Mouse (Mus musculus): ENCODE data around the gene Hdac7. TPM values are rescaled to one million over a fixed set of nuclear protein-coding genes. Genes with fewer than 3 reads are reported as not detected.

The Hdac7 gene
- polyA plus RNA-seq, 1 experiment = 37.8 TPM

GRCm38 (mm10) chr15:97767280-97768186 is 76.8 kb downstream of the Hdac7 start, which contains the start of gene Rapgef3:
TSS of gene Rapgef3 (minus strand) at chr15:97767972.
- H3K27ac ChIP-seq (ENCODE audit: control insufficient read depth, insufficient read depth, low read depth, low read length, poor library complexity) = peak within 1 kb of the TSS; percentile 35
- WGBS = 1% methylated on average over 42 of the region's 44 CpGs
- peak within 1 kb of the TSS; percentile 57 for H3K4me3 ChIP-seq (replicated peaks; ENCODE audit: control insufficient read depth, low read depth, low read length)
- H3K4me1 ChIP-seq (ENCODE audit: control insufficient read depth, insufficient read depth, low read length) = peaks cover 2% of the 10 kb centered on the region
- peak; percentile 54; the same call in 1 of the 2 replicates for TF ChIP-seq CTCF (IDR thresholded peaks at IDR 0.05; ENCODE audit: control insufficient read depth, insufficient read depth, low read length)
- TF ChIP-seq POLR2A (IDR thresholded peaks at IDR 0.05; ENCODE audit: borderline replicate concordance, control insufficient read depth, low read depth, low read length) = 0 out of 2 replicates have a peak, but pooled peaks have one; percentile 50

GRCm38 (mm10) chr15:97766594-97767279 is 77.6 kb downstream of the Hdac7 start:
- Histone ChIP-seq H3K27ac (ENCODE audit: control insufficient read depth, insufficient read depth, low read depth, low read length, poor library complexity) (no peak overlapping the region; the same call in 1 of the 2 replicates), H3K4me1 (ENCODE audit: control insufficient read depth, insufficient read depth, low read length) (peaks cover 2% of the 10 kb centered on the region), H3K4me3 (replicated peaks; ENCODE audit: control insufficient read depth, low read depth, low read length) (peak overlapping the region; percentile 17)
- no peak for TF ChIP-seq CTCF (IDR thresholded peaks at IDR 0.05; ENCODE audit: control insufficient read depth, insufficient read depth, low read length)
- no peak for TF ChIP-seq POLR2A (IDR thresholded peaks at IDR 0.05; ENCODE audit: borderline replicate concordance, control insufficient read depth, low read depth, low read length)
- 20% methylated on average over 23 of the region's 23 CpGs for WGBS

GRCm38 (mm10) chr15:97766194-97766593 is 78.1 kb downstream of the Hdac7 start:
- peaks cover 2% of the 10 kb centered on the region for H3K4me1 ChIP-seq (ENCODE audit: control insufficient read depth, insufficient read depth, low read length)
- H3K27ac ChIP-seq (ENCODE audit: control insufficient read depth, insufficient read depth, low read depth, low read length, poor library complexity) = no peak overlapping the region
- no peak overlapping the region for H3K4me3 ChIP-seq (replicated peaks; ENCODE audit: control insufficient read depth, low read depth, low read length)
- TF ChIP-seq CTCF (IDR thresholded peaks at IDR 0.05; ENCODE audit: control insufficient read depth, insufficient read depth, low read length) (no peak), POLR2A (IDR thresholded peaks at IDR 0.05; ENCODE audit: borderline replicate concordance, control insufficient read depth, low read depth, low read length) (no peak)
- WGBS = 43% methylated on average over 8 of the region's 8 CpGs

- no peak overlapping the region for H3K4me3 ChIP-seq (replicated peaks; ENCODE audit: control insufficient read depth, low read depth, low read length)
- TF ChIP-seq POLR2A (IDR thresholded peaks at IDR 0.05; ENCODE audit: borderline replicate concordance, control insufficient read depth, low read depth, low read length) = no peak
- no peak for TF ChIP-seq CTCF (IDR thresholded peaks at IDR 0.05; ENCODE audit: control insufficient read depth, insufficient read depth, low read length)
- H3K27ac ChIP-seq (ENCODE audit: control insufficient read depth, insufficient read depth, low read depth, low read length, poor library complexity) = no peak overlapping the region
- H3K4me1 ChIP-seq (ENCODE audit: control insufficient read depth, insufficient read depth, low read length) = peaks cover 2% of the 10 kb centered on the region
- WGBS = 62% methylated on average over 13 of the region's 13 CpGs
These were observed 79.1 kb downstream of the Hdac7 start for GRCm38 (mm10) chr15:97765090-97765794.

- H3K27ac ChIP-seq (ENCODE audit: control insufficient read depth, insufficient read depth, low read depth, low read length, poor library complexity) = no peak overlapping the region
- 75% methylated on average over 2 of the region's 2 CpGs for WGBS
- no peak overlapping the region for H3K4me3 ChIP-seq (replicated peaks; ENCODE audit: control insufficient read depth, low read depth, low read length)
- H3K4me1 ChIP-seq (ENCODE audit: control insufficient read depth, insufficient read depth, low read length) = peaks cover 2% of the 10 kb centered on the region
- TF ChIP-seq CTCF (IDR thresholded peaks at IDR 0.05; ENCODE audit: control insufficient read depth, insufficient read depth, low read length) (no peak), POLR2A (IDR thresholded peaks at IDR 0.05; ENCODE audit: borderline replicate concordance, control insufficient read depth, low read depth, low read length) (no peak)
These were observed 79.8 kb downstream of the Hdac7 start for GRCm38 (mm10) chr15:97764532-97764931.

- Histone ChIP-seq H3K27ac (ENCODE audit: control insufficient read depth, insufficient read depth, low read depth, low read length, poor library complexity) (no peak overlapping the region), H3K4me3 (replicated peaks; ENCODE audit: control insufficient read depth, low read depth, low read length) (no peak overlapping the region), H3K4me1 (ENCODE audit: control insufficient read depth, insufficient read depth, low read length) (peaks cover 2% of the 10 kb centered on the region)
- WGBS = 63% methylated on average over 9 of the region's 9 CpGs
- TF ChIP-seq POLR2A (IDR thresholded peaks at IDR 0.05; ENCODE audit: borderline replicate concordance, control insufficient read depth, low read depth, low read length) (no peak), CTCF (IDR thresholded peaks at IDR 0.05; ENCODE audit: control insufficient read depth, insufficient read depth, low read length) (no peak)
These were observed 80.8 kb downstream of the Hdac7 start for GRCm38 (mm10) chr15:97763256-97764049.

- no peak overlapping the region for H3K4me3 ChIP-seq (replicated peaks; ENCODE audit: control insufficient read depth, low read depth, low read length)
- 70% methylated on average over 9 of the region's 9 CpGs for WGBS
- no peak overlapping the region for H3K27ac ChIP-seq (ENCODE audit: control insufficient read depth, insufficient read depth, low read depth, low read length, poor library complexity)
- TF ChIP-seq CTCF (IDR thresholded peaks at IDR 0.05; ENCODE audit: control insufficient read depth, insufficient read depth, low read length) = no peak
- H3K4me1 ChIP-seq (ENCODE audit: control insufficient read depth, insufficient read depth, low read length) = no peaks in the 10 kb centered on the region; the same call in none of the 2 replicates
These were observed 81.6 kb downstream of the Hdac7 start for GRCm38 (mm10) chr15:97762733-97763132.
